Mouse (Mus musculus): ENCODE results near the gene Enpp4.

GRCm38 (mm10) chr17:44053427-44053826 lies 52.2 kb downstream of the Enpp4 start:
- no peak for TF ChIP-seq POLR2A (IDR thresholded peaks at IDR 0.05; ENCODE audit: low read depth, low read length)
- no peak for TF ChIP-seq CTCF (IDR thresholded peaks at IDR 0.05; ENCODE audit: borderline replicate concordance, insufficient read depth, low read length)
